Mouse (Mus musculus): ENCODE data around the gene Abca8a. TPM values are rescaled to one million over a fixed set of nuclear protein-coding genes. Genes with fewer than 3 reads are reported as not detected.

The Abca8a gene
- total and polyA plus RNA-seq, 3 experiments = not detected

- Histone ChIP-seq H3K36me3 (ENCODE audit: control insufficient read depth in 1 of 2, insufficient read depth in 2 of 2, low read length in 2 of 2) (no peaks in the 10 kb centered on the region), H3K4me1 (ENCODE audit: control insufficient read depth in 1 of 2, insufficient read depth in 2 of 2, low read length in 2 of 2) (no peaks in the 10 kb centered on the region), H3K9ac (ENCODE audit: control insufficient read depth, low read depth, low read length, poor library complexity, severe bottlenecking) (no peak overlapping the region), H3K27ac (ENCODE audit: control insufficient read depth, low read depth, low read length) (no peak overlapping the region), H3K4me3 (ENCODE audit: control insufficient read depth in 1 of 2, insufficient read depth in 1 of 2, low read depth in 2 of 2, low read length in 2 of 2) (no peak overlapping the region), H3K9me3 (replicated peaks; ENCODE audit: insufficient read depth, low read length) (no peaks in the 10 kb centered on the region), H3K79me2 (ENCODE audit: control insufficient read depth, insufficient read depth, low read length, poor library complexity) (no peaks in the 10 kb centered on the region), H3K27me3 (ENCODE audit: control insufficient read depth in 1 of 2, insufficient read depth in 2 of 2, low read length in 2 of 2) (no peaks in the 10 kb centered on the region; a peak in 1 of 4 replicates)
- TF ChIP-seq POLR2AphosphoS2 (IDR thresholded peaks at IDR 0.05; ENCODE audit: low read length) = no peak
- TF ChIP-seq USF2 (IDR thresholded peaks at IDR 0.05; ENCODE audit: borderline replicate concordance in 1 of 2, insufficient read depth in 1 of 2, low read depth in 1 of 2, low read length in 2 of 2) = no peak
- no peak for TF ChIP-seq JUND (IDR thresholded peaks at IDR 0.05; ENCODE audit: low read depth, low read length)
- no peak for TF ChIP-seq GABPA (IDR thresholded peaks at IDR 0.05; ENCODE audit: low read depth, low read length)
- TF ChIP-seq ETS1 (IDR thresholded peaks at IDR 0.05; ENCODE audit: low read depth, low read length) = no peak
- no peak for TF ChIP-seq HCFC1 (IDR thresholded peaks at IDR 0.05; ENCODE audit: low read depth, low read length)
- no peak for TF ChIP-seq CHD2 (IDR thresholded peaks at IDR 0.05; ENCODE audit: low read length)
- TF ChIP-seq NELFE (IDR thresholded peaks at IDR 0.05; ENCODE audit: low read depth, low read length) = no peak
- TF ChIP-seq MAX (IDR thresholded peaks at IDR 0.05; ENCODE audit: low read length) = no peak
- TF ChIP-seq RCOR1 (IDR thresholded peaks at IDR 0.05; ENCODE audit: low read depth, low read length) = no peak
- TF ChIP-seq GATA1 (IDR thresholded peaks at IDR 0.05; ENCODE audit: low read depth, low read length) = no peak
- no peak for TF ChIP-seq POLR2A (IDR thresholded peaks at IDR 0.05; ENCODE audit: control insufficient read depth in 1 of 2, insufficient read depth in 1 of 2, low read depth in 1 of 2, low read length in 2 of 2, poor library complexity in 1 of 2)
- TF ChIP-seq CTCF (IDR thresholded peaks at IDR 0.05 in 2 of 3, conservative IDR thresholded peaks at IDR 0.05 in 1 of 3; ENCODE audit: control insufficient read depth in 1 of 3, insufficient read depth in 1 of 3, low read depth in 2 of 3, low read length in 3 of 3, poor library complexity in 1 of 3, severe bottlenecking in 1 of 3) = no peak
- no peak for TF ChIP-seq MYB (IDR thresholded peaks at IDR 0.05; ENCODE audit: low read depth, low read length)
- TF ChIP-seq ZC3H11A (IDR thresholded peaks at IDR 0.05; ENCODE audit: low read depth, low read length) = no peak
- no peak for DNase-seq (ENCODE audit: low read depth, low spot score)
Measured at GRCm38 (mm10) chr11:110061032-110061431, 34.7 kb downstream of the Abca8a start.

DNA sequence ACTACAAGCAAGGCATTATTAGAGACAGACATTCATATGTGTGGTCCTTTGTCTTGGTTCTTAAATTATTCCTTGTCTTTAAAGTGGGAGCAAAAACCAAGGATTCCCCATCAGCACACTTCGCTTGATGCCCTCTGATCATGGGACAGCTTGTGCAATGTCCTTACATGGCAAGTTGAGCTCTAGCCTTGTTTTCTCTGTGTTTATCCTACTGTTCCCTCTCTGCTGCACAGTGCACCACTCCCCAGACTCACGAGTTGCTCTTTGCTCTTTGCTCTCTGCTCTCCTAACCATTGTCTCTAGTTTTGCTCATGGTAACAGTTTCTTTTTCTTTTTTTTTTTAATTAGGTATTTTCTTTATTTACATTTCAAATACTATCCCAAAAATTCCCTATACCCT, 35.7 kb downstream of the Abca8a start:
- Histone ChIP-seq H3K4me3 (ENCODE audit: control insufficient read depth in 1 of 2, insufficient read depth in 1 of 2, low read depth in 2 of 2, low read length in 2 of 2) (no peak overlapping the region), H3K27me3 (ENCODE audit: control insufficient read depth in 1 of 2, insufficient read depth in 2 of 2, low read length in 2 of 2) (no peaks in the 10 kb centered on the region; a peak in 1 of 4 replicates), H3K9me3 (replicated peaks; ENCODE audit: insufficient read depth, low read length) (no peaks in the 10 kb centered on the region), H3K27ac (ENCODE audit: control insufficient read depth, low read depth, low read length) (no peak overlapping the region), H3K36me3 (ENCODE audit: control insufficient read depth in 1 of 2, insufficient read depth in 2 of 2, low read length in 2 of 2) (no peaks in the 10 kb centered on the region), H3K79me2 (ENCODE audit: control insufficient read depth, insufficient read depth, low read length, poor library complexity) (no peaks in the 10 kb centered on the region), H3K9ac (ENCODE audit: control insufficient read depth, low read depth, low read length, poor library complexity, severe bottlenecking) (no peak overlapping the region), H3K4me1 (ENCODE audit: control insufficient read depth in 1 of 2, insufficient read depth in 2 of 2, low read length in 2 of 2) (no peaks in the 10 kb centered on the region)
- no peak for DNase-seq (ENCODE audit: low read depth, low spot score)
- no peak for TF ChIP-seq NELFE (IDR thresholded peaks at IDR 0.05; ENCODE audit: low read depth, low read length)
- TF ChIP-seq MEF2A (IDR thresholded peaks at IDR 0.05; ENCODE audit: extremely low read depth, insufficient replicate concordance, low read depth, low read length, poor library complexity, severe bottlenecking) = no peak
- TF ChIP-seq SMC3 (IDR thresholded peaks at IDR 0.05; ENCODE audit: low read depth, low read length) = no peak
